Mouse (Mus musculus) heart, adult 9 months (tissue): ENCODE measurements around the gene Fabp3.

Experiments used
- DNase-seq, 2 experiments: peaks; one replicate each; pipeline ENCODE4 v3.0.0; 2022; ENCODE audit warnings: low spot score in 2 of 2

Gene Fabp3

GRCm38 (mm10) chr4:130325446-130325845, 17.1 kb downstream of the Fabp3 start:
- no peak for DNase-seq

- DNase-seq: no peak
Observed at GRCm38 (mm10) chr4:130327366-130327765, 19.0 kb downstream of the Fabp3 start.

GRCm38 (mm10) chr4:130335867-130336266, 27.5 kb downstream of the Fabp3 start:
- DNase-seq: no peak

GRCm38 (mm10) chr4:130341691-130342090, 33.3 kb downstream of the Fabp3 start:
- peak in 1 of 2 experiments; percentile 29 for DNase-seq

- DNase-seq: no peak
Observed at GRCm38 (mm10) chr4:130349666-130350065, 41.3 kb downstream of the Fabp3 start.

GRCm38 (mm10) chr4:130350690-130351422, 42.5 kb downstream of the Fabp3 start:
- no peak for DNase-seq

GRCm38 (mm10) chr4:130352588-130352987, 44.2 kb downstream of the Fabp3 start:
- no peak for DNase-seq

- DNase-seq: no peak
Observed at GRCm38 (mm10) chr4:130357946-130358345, 49.6 kb downstream of the Fabp3 start.

- DNase-seq: peak; percentile 99
Observed at GRCm38 (mm10) chr4:130359486-130360237, 51.3 kb downstream of the Fabp3 start, which contains the start of the genes Zcchc17 and Snrnp40. Gene Zcchc17 (minus strand): TSS chr4:130359943. Gene Snrnp40 (plus strand): TSS chr4:130360132.

- no peak for DNase-seq
Observed at GRCm38 (mm10) chr4:130360238-130360590, 51.8 kb downstream of the Fabp3 start.
